Mouse (Mus musculus) E14TG2a.4 (cell line): ENCODE measurements at regions not wholly inside any gene's neighbourhood (a gene's known extent, or its start where the extent isn't known, plus 50 kb on each side); places are given as distances from the start of the nearest gene placed in this dataset.

Experiments used
- H3K27me3 ChIP-seq: 2 replicates; pipeline ENCODE4 v1.6.1; 2014; ENCODE audit warnings: low read length, control low read depth; ENCODE audit not compliant: insufficient read depth
- H3K36me3 ChIP-seq: 2 replicates; pipeline ENCODE4 v1.6.1; 2014; ENCODE audit warnings: low read length, control low read depth; ENCODE audit not compliant: insufficient read depth
- H3K4me1 ChIP-seq: replicated peaks from 2 replicates; pipeline ENCODE4 v1.6.1; 2014; ENCODE audit warnings: low read depth, low read length, control low read depth
- H3K4me3 ChIP-seq: replicated peaks from 2 replicates; pipeline ENCODE4 v1.5.1; 2014; ENCODE audit warnings: mild to moderate bottlenecking, low read length
- H3K9me3 ChIP-seq: 2 replicates; pipeline ENCODE4 v1.6.1; 2014; ENCODE audit warnings: low read length, control low read depth
- CTCF ChIP-seq: conservative IDR thresholded peaks from 2 replicates; pipeline ENCODE4 v1.5.1; 2014; ENCODE audit warnings: low read length
- NANOG ChIP-seq: IDR thresholded peaks from 2 replicates; pipeline ENCODE4 v1.6.1; 2014; ENCODE audit warnings: borderline replicate concordance, low read length, mixed read lengths
- POU5F1 ChIP-seq: IDR thresholded peaks from 2 replicates; pipeline ENCODE4 v1.6.1; 2014; ENCODE audit warnings: low read length, borderline replicate concordance

DNA sequence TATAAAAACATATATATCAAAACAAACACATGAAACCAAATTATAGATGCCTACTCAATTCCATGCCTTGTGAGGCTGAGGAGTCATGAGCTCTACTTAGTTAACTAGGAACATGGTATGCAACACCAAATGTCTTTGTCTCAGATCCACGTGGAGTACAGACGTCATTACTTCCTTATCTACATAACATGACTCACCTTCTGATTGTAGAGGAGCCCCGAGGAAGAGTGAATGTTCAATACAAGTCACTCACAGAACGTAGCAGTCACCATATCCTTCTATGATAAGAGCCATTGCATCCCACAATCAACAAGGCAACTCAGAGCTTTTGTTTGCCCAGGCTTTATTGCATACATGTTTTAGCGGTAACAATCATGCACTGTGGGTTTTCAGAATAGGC lies 364.6 kb downstream of the Rps29 start:
- Histone ChIP-seq H3K36me3 (no peaks in the 10 kb centered on the region), H3K9me3 (no peaks in the 10 kb centered on the region), H3K27me3 (no peaks in the 10 kb centered on the region), H3K4me1 (no peaks in the 10 kb centered on the region), H3K4me3 (no peak overlapping the region)
- TF ChIP-seq CTCF = no peak
- TF ChIP-seq NANOG = no peak
- no peak for TF ChIP-seq POU5F1

GRCm38 (mm10) chr12:68783636-68784035 lies 375.4 kb downstream of the Rps29 start:
- H3K4me3 ChIP-seq = no peak overlapping the region
- H3K27me3 ChIP-seq = no peaks in the 10 kb centered on the region
- no peaks in the 10 kb centered on the region for H3K4me1 ChIP-seq
- H3K36me3 ChIP-seq = no peaks in the 10 kb centered on the region
- TF ChIP-seq CTCF = no peak
- no peak for TF ChIP-seq POU5F1
- TF ChIP-seq NANOG = no peak
- H3K9me3 ChIP-seq = no peaks in the 10 kb centered on the region

- no peak overlapping the region for H3K4me3 ChIP-seq
- H3K36me3 ChIP-seq = no peaks in the 10 kb centered on the region
- no peaks in the 10 kb centered on the region for H3K4me1 ChIP-seq
- no peaks in the 10 kb centered on the region for H3K27me3 ChIP-seq
- no peak for TF ChIP-seq CTCF
- TF ChIP-seq NANOG = no peak
- TF ChIP-seq POU5F1 = no peak
- H3K9me3 ChIP-seq = no peaks in the 10 kb centered on the region
Measured at GRCm38 (mm10) chr12:68775503-68775902, 383.5 kb downstream of the Rps29 start.

GRCm38 (mm10) chr12:68774800-68775199 lies 384.2 kb downstream of the Rps29 start:
- H3K4me3 ChIP-seq = no peak overlapping the region
- no peaks in the 10 kb centered on the region for H3K4me1 ChIP-seq
- TF ChIP-seq CTCF (no peak), NANOG (no peak), POU5F1 (no peak)
- H3K9me3 ChIP-seq = 0 out of 2 replicates have a peak, but pooled peaks cover 3% of the 10 kb centered on the region
- H3K27me3 ChIP-seq = no peaks in the 10 kb centered on the region
- no peaks in the 10 kb centered on the region for H3K36me3 ChIP-seq

DNA sequence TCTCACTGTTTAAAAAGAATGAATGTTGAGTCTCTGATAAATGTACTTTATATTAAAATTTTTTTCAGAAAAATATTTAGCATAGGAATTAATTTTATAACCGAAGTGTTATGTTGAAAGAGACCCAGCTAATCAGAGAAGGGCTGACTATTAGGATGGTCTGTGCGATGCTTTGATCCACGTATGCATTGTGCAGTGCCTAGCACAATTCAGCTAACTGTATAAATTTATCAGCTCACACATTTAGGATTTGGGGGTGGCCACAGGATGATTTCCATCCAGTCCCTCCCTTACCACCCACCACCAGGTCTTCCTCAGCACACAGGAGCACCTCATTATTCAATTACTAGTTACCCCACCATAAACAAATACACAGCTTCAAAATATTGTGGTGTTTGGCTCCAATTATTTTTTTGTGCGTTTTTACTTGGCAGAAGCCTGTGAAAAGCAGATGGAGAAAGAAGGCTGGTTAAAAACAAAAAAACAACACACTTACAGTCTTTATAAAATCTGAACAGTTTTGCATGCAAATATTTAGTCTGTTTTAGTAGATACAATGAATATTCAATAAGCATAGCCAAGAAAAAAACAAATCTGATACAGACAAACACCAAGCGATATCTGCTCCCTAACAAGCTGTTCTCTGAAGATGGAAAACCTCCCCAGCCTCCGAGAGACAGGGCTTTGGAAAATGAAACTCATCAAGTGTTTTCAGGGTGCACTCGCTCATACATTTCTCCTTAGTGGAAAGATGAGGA lies 400.5 kb downstream of the Rps29 start:
- TF ChIP-seq POU5F1 (no peak), CTCF (no peak), NANOG (no peak)
- no peaks in the 10 kb centered on the region for H3K27me3 ChIP-seq
- no peaks in the 10 kb centered on the region for H3K4me1 ChIP-seq
- H3K36me3 ChIP-seq = no peaks in the 10 kb centered on the region
- H3K9me3 ChIP-seq = no peaks in the 10 kb centered on the region
- H3K4me3 ChIP-seq = no peak overlapping the region

DNA sequence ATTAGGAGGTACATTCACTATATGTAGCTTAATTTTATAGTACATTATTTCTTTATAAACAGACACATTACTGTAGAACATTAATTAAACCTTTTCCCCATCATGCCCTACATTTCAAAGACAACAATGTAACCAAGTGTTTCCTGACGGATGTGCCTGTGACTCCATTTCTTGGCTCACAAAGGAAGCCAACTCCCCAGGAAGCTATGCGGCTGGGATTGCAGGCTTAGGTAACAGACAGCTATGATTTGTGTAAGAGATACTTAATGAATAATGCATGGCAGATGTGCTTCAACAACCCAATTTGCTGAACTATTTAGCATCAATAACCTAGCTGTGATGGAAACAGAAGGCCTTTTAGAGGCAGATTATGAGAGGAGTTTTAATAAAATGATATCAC lies 430.1 kb downstream of the Rps29 start:
- no peaks in the 10 kb centered on the region for H3K36me3 ChIP-seq
- H3K9me3 ChIP-seq = peaks cover 19% of the 10 kb centered on the region
- H3K4me3 ChIP-seq = no peak overlapping the region
- H3K27me3 ChIP-seq = no peaks in the 10 kb centered on the region
- TF ChIP-seq NANOG (no peak), POU5F1 (no peak), CTCF (no peak)
- no peaks in the 10 kb centered on the region for H3K4me1 ChIP-seq

DNA sequence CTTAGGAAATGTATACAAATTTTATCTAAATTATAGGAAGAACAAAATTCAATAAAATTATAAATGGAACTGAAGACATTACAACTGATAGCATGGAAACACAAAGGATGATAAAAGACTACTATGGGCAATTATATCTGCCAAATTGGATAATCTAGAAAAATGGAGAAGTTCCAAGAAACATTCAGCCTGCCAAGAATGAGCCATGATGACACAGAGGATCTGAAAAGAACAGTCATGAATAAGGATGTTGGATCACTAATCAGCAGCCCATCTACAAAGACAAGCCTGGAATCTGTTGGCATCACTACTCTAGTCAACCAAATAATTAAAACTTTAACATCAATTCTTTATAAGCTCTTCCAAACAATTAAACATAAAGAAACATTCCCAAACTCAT lies 440.0 kb downstream of the Rps29 start:
- Histone ChIP-seq H3K27me3 (no peaks in the 10 kb centered on the region), H3K4me3 (no peak overlapping the region), H3K4me1 (no peaks in the 10 kb centered on the region), H3K9me3 (no peaks in the 10 kb centered on the region), H3K36me3 (no peaks in the 10 kb centered on the region)
- TF ChIP-seq POU5F1 = no peak
- no peak for TF ChIP-seq CTCF
- TF ChIP-seq NANOG = no peak

DNA sequence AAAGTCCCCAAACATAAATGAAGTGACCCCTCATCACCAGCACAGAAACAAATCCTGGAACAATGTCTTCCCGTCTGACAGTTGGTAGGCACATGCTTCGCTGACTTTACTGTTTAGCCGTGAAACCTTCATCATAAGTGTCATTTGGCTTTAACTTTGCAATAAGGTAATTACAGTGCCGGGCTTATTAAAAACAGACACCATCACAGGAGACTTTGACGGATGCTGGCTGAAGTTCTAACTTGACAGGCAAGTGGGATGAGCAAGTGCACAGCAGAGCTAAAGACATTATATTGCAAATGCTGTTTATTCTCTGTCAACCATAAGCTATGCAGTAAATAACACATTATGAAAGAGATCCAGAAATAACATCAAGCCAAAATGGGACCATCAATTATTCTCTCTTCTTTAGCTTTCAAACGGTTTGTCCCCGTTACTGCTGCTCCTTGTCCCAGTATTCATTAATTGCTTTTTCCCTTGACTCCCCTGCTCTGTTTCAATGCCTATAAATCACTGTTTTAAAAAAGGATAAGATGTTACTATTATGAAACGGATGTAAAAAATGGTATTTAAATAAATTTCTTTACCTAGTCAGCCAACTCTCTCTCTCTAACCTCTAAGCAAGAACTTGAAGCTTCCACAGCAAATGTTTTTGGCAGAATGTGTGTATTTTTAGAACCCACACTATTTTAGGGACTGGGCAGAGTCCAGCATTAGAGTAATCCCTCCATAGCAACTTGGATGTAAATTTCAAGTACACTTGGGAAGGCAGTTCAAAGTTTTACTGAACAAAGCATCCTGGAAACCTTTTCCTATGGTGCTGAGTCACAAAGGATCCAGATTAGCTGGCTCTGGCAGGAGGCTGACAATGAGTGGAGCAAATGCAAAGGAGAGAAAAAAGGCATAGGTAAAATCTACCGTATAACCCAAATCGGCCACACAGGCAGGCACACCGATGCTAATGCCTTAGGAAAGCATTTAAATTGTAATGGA lies 464.4 kb downstream of the Rps29 start:
- Histone ChIP-seq H3K4me1 (no peaks in the 10 kb centered on the region), H3K9me3 (no peaks in the 10 kb centered on the region), H3K27me3 (no peaks in the 10 kb centered on the region), H3K4me3 (no peak overlapping the region), H3K36me3 (no peaks in the 10 kb centered on the region)
- TF ChIP-seq POU5F1 = no peak
- no peak for TF ChIP-seq NANOG
- TF ChIP-seq CTCF = no peak
